Mouse (Mus musculus) limb, embryonic 14.5 days (tissue): ENCODE results near the gene Lrpap1. TPM values are rescaled to one million over a fixed set of nuclear protein-coding genes. Genes with fewer than 3 reads are reported as not detected.

Experiments
- ATAC-seq: fragments of 200-750 bp; cut with Nextera tagmentation; 2 replicates; pipeline ENCODE4 v1.8.0; 2017; ENCODE audit warnings: low read depth, moderate number of reproducible peaks, moderate TSS enrichment; ENCODE audit not compliant: low FRiP score
- DNase-seq: peaks from one replicate; pipeline ENCODE4 v3.0.0-alpha.2; 2015; ENCODE audit warnings: low spot score
- H3K27ac ChIP-seq: fragments of 300-500 bp; sonication (generic); replicated peaks from 2 replicates; pipeline ENCODE4 v1.5.1; 2014; ENCODE audit warnings: low read depth, mild to moderate bottlenecking, low read length, moderate library complexity, mixed read lengths
- H3K27me3 ChIP-seq: fragments of 300-500 bp; sonication (generic); 2 replicates; pipeline ENCODE4 v1.6.1; 2014; ENCODE audit warnings: low read length, mixed read lengths; ENCODE audit not compliant: control insufficient read depth, insufficient read depth
- H3K36me3 ChIP-seq: fragments of 300-500 bp; sonication (generic); 2 replicates; pipeline ENCODE4 v1.6.1; 2014; ENCODE audit warnings: mild to moderate bottlenecking, low read length, moderate library complexity, mixed read lengths; ENCODE audit not compliant: control insufficient read depth, insufficient read depth
- H3K4me1 ChIP-seq: fragments of 300-500 bp; sonication (generic); 2 replicates; pipeline ENCODE4 v1.6.1; 2014; ENCODE audit warnings: antibody characterized with exemption, low read length, mixed read lengths; ENCODE audit not compliant: control insufficient read depth, insufficient read depth
- H3K4me2 ChIP-seq: fragments of 300-500 bp; sonication (generic); replicated peaks from 2 replicates; pipeline ENCODE4 v1.6.1; 2014; ENCODE audit warnings: low read depth, mild to moderate bottlenecking, low read length, moderate library complexity; ENCODE audit not compliant: severe bottlenecking
- H3K4me3 ChIP-seq: fragments of 300-500 bp; sonication (generic); replicated peaks from 2 replicates; pipeline ENCODE4 v1.5.1; 2014; ENCODE audit warnings: low read length
- H3K9ac ChIP-seq: fragments of 300-500 bp; sonication (generic); 2 replicates; pipeline ENCODE4 v1.6.1; 2014; ENCODE audit warnings: mild to moderate bottlenecking, low read depth, low read length, moderate library complexity; ENCODE audit not compliant: severe bottlenecking
- H3K9me3 ChIP-seq: fragments of 300-500 bp; sonication (generic); 2 replicates; pipeline ENCODE4 v1.6.1; 2016; ENCODE audit warnings: low read length; ENCODE audit not compliant: control insufficient read depth
- POLR2A ChIP-seq: fragments of 200-500 bp; IDR thresholded peaks from 2 replicates; pipeline ENCODE4 v1.8.0; 2012; ENCODE audit warnings: inconsistent platforms, mild to moderate bottlenecking, moderate library complexity, borderline replicate concordance; ENCODE audit not compliant: insufficient read depth, insufficient read length; ENCODE audit errors: extremely low read depth
- WGBS: fragments of 180-500 bp; shearing (Covaris S2); extraction: QIAGEN DNeasy Blood & Tissue Kit; methylation state at CpG from one replicate; pipeline ENCODE4 v1.1.7; 2014; 5-methylcytosine and 5-hydroxymethylcytosine counted together
- polyA plus RNA-seq, 2 experiments: library from polyadenylated mRNA; depleted of rRNA in 1 of 2; stranded (reverse) in 1 of 2; unstranded in 1 of 2; fragments of >200 nt; fragmentation: Nextera tagmentation in 1 of 2; extraction: Ambion mirVana in 1 of 2; gene quantifications; 2 replicates each; pipeline versions ENCODE4 v1.2.1 to v1.2.3; 2012 to 2014

Lrpap1 gene
- polyA plus RNA-seq, 2 experiments, result 59.5 to 137 TPM

DNA sequence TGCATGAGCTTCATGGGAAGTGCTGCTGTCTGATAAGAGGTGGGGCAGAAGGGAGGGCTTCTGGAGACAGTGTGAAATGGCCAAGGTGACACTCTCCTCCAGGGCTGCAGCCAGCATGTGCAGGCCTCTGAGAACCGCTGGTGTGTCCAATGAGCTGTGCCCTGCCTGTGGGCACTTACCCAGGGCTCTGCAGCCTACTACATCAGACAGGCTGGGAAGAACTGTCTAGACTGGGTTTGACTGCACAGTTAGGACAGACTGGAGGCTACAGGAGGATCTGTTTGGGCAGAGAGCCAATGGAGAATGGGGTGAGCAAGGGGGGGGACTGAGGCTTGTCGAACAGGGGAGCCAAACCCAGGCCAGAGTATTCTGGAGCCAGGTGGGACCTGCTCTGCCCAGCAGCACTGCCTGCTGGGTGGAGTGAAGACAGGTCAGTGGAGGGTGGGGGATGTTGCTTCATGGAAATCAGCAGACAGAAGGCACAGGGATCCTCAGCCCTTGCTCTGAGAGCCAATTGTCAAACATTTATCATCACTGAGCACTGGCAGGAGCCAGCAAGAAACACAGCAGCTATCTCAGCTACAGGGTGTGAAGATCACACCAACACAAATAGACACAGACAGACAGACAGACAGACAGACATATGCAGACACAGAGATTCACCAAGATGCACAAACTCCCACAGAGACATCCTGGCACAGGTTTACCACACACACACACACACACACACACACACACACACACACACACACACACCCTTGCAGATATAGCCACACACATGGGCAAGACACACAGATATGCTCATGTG lies 41.8 kb upstream of the Lrpap1 start:
- Histone ChIP-seq H3K4me2 (no peak overlapping the region), H3K36me3 (no peaks in the 10 kb centered on the region), H3K4me1 (no peaks in the 10 kb centered on the region), H3K9me3 (no peaks in the 10 kb centered on the region), H3K4me3 (no peak overlapping the region), H3K27me3 (no peaks in the 10 kb centered on the region), H3K9ac (no peak overlapping the region), H3K27ac (no peak overlapping the region)
- no peak; the same call in 1 of the 2 replicates for ATAC-seq
- no peak for TF ChIP-seq POLR2A
- WGBS, result 22% methylated on average over 2 of the region's 2 CpGs
- no peak for DNase-seq

DNA sequence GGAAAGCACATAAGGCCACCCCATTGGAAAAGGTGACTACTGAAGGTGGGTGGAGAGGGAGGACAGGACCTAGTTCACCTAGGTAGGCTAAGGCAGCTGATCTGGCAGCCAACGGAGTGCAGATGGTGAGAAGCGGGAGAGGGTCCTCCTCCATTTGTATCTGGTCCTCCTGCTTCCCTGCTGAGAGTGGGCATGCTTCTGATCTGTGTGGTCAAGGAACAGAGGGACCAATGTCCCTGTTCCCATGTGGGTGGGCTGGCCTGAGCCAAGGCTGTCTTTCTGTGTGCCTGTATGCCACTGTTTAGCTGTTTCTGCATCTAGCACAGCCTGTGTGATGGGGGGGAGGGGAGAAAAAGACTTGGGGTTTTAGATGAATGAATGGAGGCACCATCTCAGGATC lies 41.2 kb upstream of the Lrpap1 start:
- TF ChIP-seq POLR2A, result no peak
- H3K27ac ChIP-seq, result no peak overlapping the region
- no peaks in the 10 kb centered on the region for H3K27me3 ChIP-seq
- H3K36me3 ChIP-seq, result no peaks in the 10 kb centered on the region
- no peaks in the 10 kb centered on the region for H3K4me1 ChIP-seq
- H3K9me3 ChIP-seq, result no peaks in the 10 kb centered on the region
- ATAC-seq (no peak), DNase-seq (no peak)
- H3K4me3 ChIP-seq, result no peak overlapping the region
- H3K4me2 ChIP-seq, result no peak overlapping the region
- WGBS, result 67% methylated on average over 2 of the region's 2 CpGs
- no peak overlapping the region for H3K9ac ChIP-seq

DNA sequence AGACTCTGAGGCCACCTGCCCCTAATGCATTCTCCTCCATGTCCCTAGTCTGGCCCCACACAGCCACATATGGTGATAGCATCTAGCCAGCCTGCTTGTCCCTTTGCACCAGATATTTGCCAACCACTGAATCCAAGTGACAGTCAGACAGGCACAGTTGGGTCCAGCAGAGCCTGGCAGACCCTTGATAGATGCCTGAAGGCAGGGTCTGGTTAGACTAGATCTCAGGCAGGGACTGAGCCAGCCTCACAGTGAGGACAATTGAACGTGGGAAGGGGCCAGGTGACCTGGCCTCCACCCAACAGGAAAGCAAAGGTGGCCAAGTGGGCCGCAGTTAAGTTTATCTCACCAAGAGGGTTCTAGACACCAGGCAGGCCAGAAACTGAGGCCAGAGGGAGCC lies 39.1 kb upstream of the Lrpap1 start:
- Histone ChIP-seq H3K4me1 (no peaks in the 10 kb centered on the region), H3K9ac (no peak overlapping the region), H3K27me3 (no peaks in the 10 kb centered on the region), H3K4me2 (no peak overlapping the region), H3K9me3 (no peaks in the 10 kb centered on the region), H3K36me3 (no peaks in the 10 kb centered on the region), H3K4me3 (no peak overlapping the region), H3K27ac (no peak overlapping the region)
- no peak for DNase-seq
- no peak for TF ChIP-seq POLR2A
- WGBS, result 86% methylated on average over 2 of the region's 2 CpGs
- no peak for ATAC-seq

DNA sequence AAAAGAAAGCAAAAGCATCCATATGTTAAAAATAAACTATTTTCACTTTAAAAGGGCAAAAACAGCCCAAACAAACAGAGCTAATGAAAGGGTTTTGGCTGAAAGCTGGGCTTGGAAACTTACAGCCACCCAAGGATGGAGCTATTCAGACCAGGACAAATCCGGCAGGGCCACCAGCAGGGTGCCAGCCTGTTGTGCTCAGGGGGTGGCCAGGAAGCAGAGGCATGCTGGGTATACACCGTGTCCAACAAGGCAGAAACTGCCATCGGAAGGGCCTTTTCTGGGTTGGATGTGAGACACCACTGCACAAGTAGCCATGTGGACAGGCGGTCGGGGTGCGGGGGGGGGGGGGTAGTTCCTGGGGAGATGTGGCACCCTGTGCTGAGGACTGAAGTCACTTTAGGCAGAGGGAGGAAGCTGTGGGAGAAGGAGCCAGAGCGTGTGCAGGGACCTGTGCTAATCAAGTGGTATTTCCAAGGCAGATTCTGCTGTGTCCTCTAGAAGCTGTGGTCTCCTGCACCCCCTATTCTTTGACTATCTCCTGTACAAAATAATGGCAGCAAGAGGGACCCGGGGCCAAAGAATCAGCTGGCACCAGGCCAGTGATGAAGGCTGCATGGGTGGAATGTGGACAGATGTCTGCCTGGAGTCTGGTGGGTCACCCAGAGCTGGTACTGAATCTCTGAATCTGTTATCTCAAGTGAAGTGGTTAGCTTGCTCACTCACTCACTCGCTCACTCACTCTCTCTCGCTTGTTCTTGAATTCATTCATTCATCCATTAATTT lies 38.1 kb upstream of the Lrpap1 start:
- Histone ChIP-seq H3K27me3 (no peaks in the 10 kb centered on the region), H3K27ac (no peak overlapping the region), H3K4me3 (no peak overlapping the region), H3K9ac (no peak overlapping the region), H3K36me3 (no peaks in the 10 kb centered on the region), H3K4me2 (no peak overlapping the region), H3K9me3 (no peaks in the 10 kb centered on the region), H3K4me1 (no peaks in the 10 kb centered on the region)
- no peak for ATAC-seq
- TF ChIP-seq POLR2A, result no peak
- WGBS, result 64% methylated on average over 10 of the region's 10 CpGs
- no peak for DNase-seq

DNA sequence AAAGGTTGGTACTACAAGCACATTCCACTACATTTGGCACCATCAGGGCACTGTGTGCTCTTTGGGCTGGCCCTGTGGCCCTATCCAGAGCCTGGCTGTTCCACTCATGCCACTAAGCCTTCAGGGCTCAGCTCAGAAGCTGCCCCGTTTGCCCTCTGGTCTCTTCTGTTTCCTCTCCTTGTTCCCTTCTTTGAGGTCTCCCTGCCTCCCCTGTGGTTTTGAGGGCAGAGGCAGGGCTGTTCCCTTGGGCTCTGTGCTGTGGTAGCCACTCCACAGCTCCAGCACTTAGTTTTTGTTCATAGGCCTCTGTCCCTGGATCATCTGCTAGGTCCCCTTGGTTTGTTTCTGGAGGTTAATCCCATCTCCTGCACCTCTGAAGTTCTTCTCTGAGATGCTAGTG lies 37.3 kb upstream of the Lrpap1 start:
- WGBS, result 50% methylated on average over 1 of the region's 1 CpGs

More for the DNA sequence above, 37.3 kb upstream of the Lrpap1 start:
- ATAC-seq (no peak), DNase-seq (no peak)
- Histone ChIP-seq H3K9ac (no peak overlapping the region), H3K27ac (no peak overlapping the region), H3K4me1 (no peaks in the 10 kb centered on the region), H3K36me3 (no peaks in the 10 kb centered on the region), H3K4me2 (no peak overlapping the region), H3K9me3 (no peaks in the 10 kb centered on the region), H3K27me3 (no peaks in the 10 kb centered on the region), H3K4me3 (no peak overlapping the region)
- TF ChIP-seq POLR2A, result no peak
